Mouse (Mus musculus) liver, embryonic 16.5 days (tissue): ENCODE data around the gene Atad3a. TPM values are rescaled to one million over a fixed set of nuclear protein-coding genes. Genes with fewer than 3 reads are reported as not detected.

Source experiments
- ATAC-seq: fragments of 200-750 bp; cut with Nextera tagmentation; 2 replicates; pipeline ENCODE4 v1.8.0; 2017; ENCODE audit warnings: low read depth, mild to moderate bottlenecking, moderate number of reproducible peaks, moderate library complexity
- H3K27ac ChIP-seq: fragments of 300-500 bp; sonication (generic); 2 replicates; pipeline ENCODE4 v1.5.1; 2014; ENCODE audit warnings: mild to moderate bottlenecking, low read length
- H3K27me3 ChIP-seq: fragments of 300-500 bp; sonication (generic); 2 replicates; pipeline ENCODE4 v1.6.1; 2014; ENCODE audit warnings: low read depth, low read length, mixed read lengths; ENCODE audit not compliant: control insufficient read depth, insufficient read depth
- H3K36me3 ChIP-seq: fragments of 300-500 bp; sonication (generic); 2 replicates; pipeline ENCODE4 v1.6.1; 2014; ENCODE audit warnings: mild to moderate bottlenecking; ENCODE audit not compliant: control insufficient read depth, insufficient read depth
- H3K4me1 ChIP-seq: fragments of 300-500 bp; sonication (generic); 2 replicates; pipeline ENCODE4 v1.6.1; 2014; ENCODE audit warnings: low read depth, low read length, mixed read lengths; ENCODE audit not compliant: control insufficient read depth
- H3K4me2 ChIP-seq: fragments of 300-500 bp; sonication (generic); 2 replicates; pipeline ENCODE4 v1.6.1; 2014; ENCODE audit warnings: low read depth, low read length, mixed read lengths
- H3K4me3 ChIP-seq: fragments of 300-500 bp; sonication (generic); 2 replicates; pipeline ENCODE4 v1.5.1; 2014; ENCODE audit warnings: low read depth, mild to moderate bottlenecking, low read length
- H3K9ac ChIP-seq: fragments of 300-500 bp; sonication (generic); 2 replicates; pipeline ENCODE4 v1.6.1; 2014; ENCODE audit warnings: low read depth, low read length
- H3K9me3 ChIP-seq: fragments of 300-500 bp; sonication (generic); replicated peaks from 2 replicates; pipeline ENCODE4 v1.6.1; 2016; ENCODE audit warnings: low read length; ENCODE audit not compliant: control insufficient read depth
- WGBS: fragments of 180-500 bp; shearing (Covaris S2); extraction: QIAGEN DNeasy Blood & Tissue Kit; methylation state at CpG from one replicate; pipeline ENCODE4 v1.1.7; 2014; ENCODE audit not compliant: insufficient replicate concordance; 5-methylcytosine and 5-hydroxymethylcytosine counted together
- polyA plus RNA-seq: library from polyadenylated mRNA; unstranded; fragments of >200 nt; fragmentation: Nextera tagmentation; extraction: Ambion mirVana; gene quantifications from 2 replicates; pipeline ENCODE4 v1.2.1, GENCODE M21; 2015

Atad3a gene
- polyA plus RNA-seq, 1 experiment from 2014 or later = 49.5 TPM

GRCm38 (mm10) chr4:155770626-155771025, 9.7 kb upstream of the Atad3a start:
- H3K9ac ChIP-seq = peak overlapping the region; percentile 75
- no peaks in the 10 kb centered on the region for H3K9me3 ChIP-seq
- peaks cover 39% of the 10 kb centered on the region for H3K27me3 ChIP-seq
- whole genome bisulfite sequencing = 48% methylated on average over 24 of the region's 24 CpGs
- no peak overlapping the region for H3K27ac ChIP-seq
- no peaks in the 10 kb centered on the region for H3K36me3 ChIP-seq
- H3K4me3 ChIP-seq = peak overlapping the region; percentile 67
- peaks cover 21% of the 10 kb centered on the region for H3K4me1 ChIP-seq
- ATAC-seq = no peak
- H3K4me2 ChIP-seq = peak overlapping the region; percentile 93

- peak overlapping the region; percentile 67 for H3K4me3 ChIP-seq
- no peaks in the 10 kb centered on the region for H3K9me3 ChIP-seq
- peak overlapping the region; percentile 93 for H3K4me2 ChIP-seq
- H3K27me3 ChIP-seq = peaks cover 33% of the 10 kb centered on the region
- H3K9ac ChIP-seq = peak overlapping the region; percentile 75
- peaks cover 20% of the 10 kb centered on the region for H3K4me1 ChIP-seq
- H3K27ac ChIP-seq = peak overlapping the region; percentile 40
- peak; percentile 86 for ATAC-seq
- H3K36me3 ChIP-seq = no peaks in the 10 kb centered on the region
- under 1% methylated on average over 39 of the region's 39 CpGs for WGBS
These were observed 9.1 kb upstream of the Atad3a start for GRCm38 (mm10) chr4:155769880-155770512.

GRCm38 (mm10) chr4:155769496-155769879, 8.6 kb upstream of the Atad3a start:
- Histone ChIP-seq H3K4me3 (peak overlapping the region; percentile 67), H3K36me3 (no peaks in the 10 kb centered on the region), H3K4me2 (peak overlapping the region; percentile 93), H3K9ac (peak overlapping the region; percentile 75), H3K27ac (no peak overlapping the region; the same call in 1 of the 2 replicates), H3K4me1 (peaks cover 15% of the 10 kb centered on the region), H3K27me3 (peaks cover 28% of the 10 kb centered on the region), H3K9me3 (no peaks in the 10 kb centered on the region)
- ATAC-seq = no peak
- 57% methylated on average over 5 of the region's 5 CpGs for WGBS

GRCm38 (mm10) chr4:155762357-155762756, 1.5 kb upstream of the Atad3a start:
- WGBS = 51% methylated on average over 3 of the region's 3 CpGs
- Histone ChIP-seq H3K4me2 (no peak overlapping the region), H3K4me3 (no peak overlapping the region)

GRCm38 (mm10) chr4:155761356-155762099, 635 bp upstream of the Atad3a start:
- WGBS = 1% methylated on average over 28 of the region's 28 CpGs
- ATAC-seq = no peak
- peak overlapping the region; percentile 83 for H3K4me3 ChIP-seq
- peak overlapping the region; percentile 79 for H3K27ac ChIP-seq
- H3K36me3 ChIP-seq = no peaks in the 10 kb centered on the region; the same call in 1 of the 2 replicates
- H3K9me3 ChIP-seq = no peaks in the 10 kb centered on the region
- H3K27me3 ChIP-seq = no peaks in the 10 kb centered on the region
- H3K4me1 ChIP-seq = peaks cover 22% of the 10 kb centered on the region
- peak overlapping the region; percentile 100 for H3K4me2 ChIP-seq
- H3K9ac ChIP-seq = peak overlapping the region; percentile 82

More at GRCm38 (mm10) chr4:155762357-155762756, 1.5 kb upstream of the Atad3a start:
- Histone ChIP-seq H3K9me3 (no peaks in the 10 kb centered on the region), H3K27ac (no peak overlapping the region), H3K27me3 (no peaks in the 10 kb centered on the region), H3K36me3 (no peaks in the 10 kb centered on the region), H3K9ac (no peak overlapping the region), H3K4me1 (peaks cover 22% of the 10 kb centered on the region)
- no peak for ATAC-seq

GRCm38 (mm10) chr4:155759862-155760612, 856 bp downstream of the Atad3a start:
- Histone ChIP-seq H3K4me3 (peak overlapping the region; percentile 83), H3K9ac (peak overlapping the region; percentile 72), H3K4me2 (peak overlapping the region; percentile 100), H3K27me3 (no peaks in the 10 kb centered on the region), H3K4me1 (peaks cover 22% of the 10 kb centered on the region), H3K27ac (peak overlapping the region; percentile 52; the same call in 1 of the 2 replicates), H3K9me3 (no peaks in the 10 kb centered on the region), H3K36me3 (peaks cover 7% of the 10 kb centered on the region)
- no peak for ATAC-seq
- 1% methylated on average over 10 of the region's 10 CpGs for WGBS

- peaks cover 22% of the 10 kb centered on the region for H3K4me1 ChIP-seq
- H3K27ac ChIP-seq = no peak overlapping the region
- no peaks in the 10 kb centered on the region for H3K27me3 ChIP-seq
- no peak for ATAC-seq
- peaks cover 25% of the 10 kb centered on the region for H3K36me3 ChIP-seq
- H3K4me3 ChIP-seq = no peak overlapping the region
- no peak overlapping the region for H3K4me2 ChIP-seq
- H3K9me3 ChIP-seq = no peaks in the 10 kb centered on the region
- 83% methylated on average over 12 of the region's 12 CpGs for WGBS
- no peak overlapping the region for H3K9ac ChIP-seq
These were observed 3.9 kb downstream of the Atad3a start for GRCm38 (mm10) chr4:155757011-155757410.

GRCm38 (mm10) chr4:155746575-155747490, 14.1 kb downstream of the Atad3a start:
- no peak overlapping the region for H3K4me3 ChIP-seq
- no peak overlapping the region for H3K4me2 ChIP-seq
- H3K27ac ChIP-seq = no peak overlapping the region
- no peaks in the 10 kb centered on the region for H3K27me3 ChIP-seq
- no peak for ATAC-seq
- H3K4me1 ChIP-seq = no peaks in the 10 kb centered on the region
- WGBS = 75% methylated on average over 17 of the region's 17 CpGs
- no peaks in the 10 kb centered on the region for H3K9me3 ChIP-seq
- peaks cover 35% of the 10 kb centered on the region for H3K36me3 ChIP-seq
- no peak overlapping the region for H3K9ac ChIP-seq
